Mouse (Mus musculus) neural tube, embryonic 11.5 days (tissue): Measurements from ENCODE around the gene Igll1. TPM values are rescaled to one million over a fixed set of nuclear protein-coding genes. Genes with fewer than 3 reads are reported as not detected.

ENCODE experiments used
- ATAC-seq: fragments of 200-750 bp; cut with Nextera tagmentation; 2 replicates; pipeline ENCODE4 v1.8.0; 2017; ENCODE audit warnings: moderate number of reproducible peaks, mild to moderate bottlenecking, moderate TSS enrichment, moderate library complexity; ENCODE audit not compliant: insufficient read depth, low FRiP score, low TSS enrichment
- DNase-seq: peaks from one replicate; pipeline ENCODE4 v3.0.0-alpha.2; 2015; ENCODE audit warnings: low spot score
- H3K27ac ChIP-seq: fragments of 300-500 bp; sonication (generic); 2 replicates; pipeline ENCODE4 v1.5.1; 2014; ENCODE audit warnings: low read depth, mild to moderate bottlenecking, low read length
- H3K27me3 ChIP-seq: fragments of 300-500 bp; sonication (generic); 2 replicates; pipeline ENCODE4 v1.6.1; 2014; ENCODE audit warnings: mild to moderate bottlenecking, low read length, mixed read lengths; ENCODE audit not compliant: control insufficient read depth, insufficient read depth
- H3K36me3 ChIP-seq: fragments of 300-500 bp; sonication (generic); 2 replicates; pipeline ENCODE4 v1.6.1; 2014; ENCODE audit warnings: mild to moderate bottlenecking, low read length, moderate library complexity, mixed read lengths; ENCODE audit not compliant: control insufficient read depth, insufficient read depth
- H3K4me1 ChIP-seq: fragments of 300-500 bp; sonication (generic); 2 replicates; pipeline ENCODE4 v1.6.1; 2014; ENCODE audit warnings: low read length, mixed read lengths; ENCODE audit not compliant: control insufficient read depth, insufficient read depth
- H3K4me2 ChIP-seq: fragments of 300-500 bp; sonication (generic); 2 replicates; pipeline ENCODE4 v1.6.1; 2014; ENCODE audit warnings: low read depth, mild to moderate bottlenecking, moderate library complexity
- H3K4me3 ChIP-seq: fragments of 300-500 bp; sonication (generic); 2 replicates; pipeline ENCODE4 v1.5.1; 2014; ENCODE audit warnings: low read depth, low read length
- H3K9ac ChIP-seq: fragments of 300-500 bp; sonication (generic); 2 replicates; pipeline ENCODE4 v1.6.1; 2014; ENCODE audit warnings: mild to moderate bottlenecking, low read length
- H3K9me3 ChIP-seq: fragments of 300-500 bp; sonication (generic); 2 replicates; pipeline ENCODE4 v1.6.1; 2016; ENCODE audit warnings: low read length; ENCODE audit not compliant: control insufficient read depth
- WGBS: fragments of 180-500 bp; shearing (Covaris S2); extraction: QIAGEN DNeasy Blood & Tissue Kit; methylation state at CpG from one replicate; pipeline ENCODE4 v1.1.7; 2014; 5-methylcytosine and 5-hydroxymethylcytosine counted together
- polyA plus RNA-seq: library from polyadenylated mRNA; unstranded; fragments of >200 nt; fragmentation: Nextera tagmentation; extraction: Ambion mirVana; gene quantifications from 2 replicates; pipeline ENCODE4 v1.2.1, GENCODE M21; 2014

Igll1 gene
- polyA plus RNA-seq, result not detected in 2 replicates

DNA sequence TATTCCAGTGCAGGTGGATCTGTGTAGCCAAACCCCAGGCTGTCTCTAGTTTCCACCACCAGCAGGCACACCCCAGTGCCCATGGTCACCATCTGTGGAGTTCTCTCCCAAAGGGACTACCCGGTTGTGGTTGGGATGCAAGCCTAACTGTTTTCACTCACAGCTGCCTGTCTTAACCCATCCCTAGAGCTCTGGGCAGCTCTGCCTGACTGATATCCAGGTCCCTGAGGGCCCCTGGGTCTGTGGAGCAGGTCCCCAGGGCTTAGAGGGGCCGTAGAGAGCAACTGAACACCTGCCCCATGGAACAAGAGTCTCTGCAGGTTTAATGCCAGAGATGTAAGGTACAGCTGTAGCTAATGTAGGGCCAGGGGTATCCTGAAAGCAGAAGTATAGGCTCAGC is at the start of gene Igll1:
Gene Igll1, minus strand, starts transcription at position 8 of the 400 bp plus-strand sequence.
- no peak within 1 kb of the TSS for H3K27ac ChIP-seq
- no peaks in the 10 kb centered on the region for H3K9me3 ChIP-seq
- no peak within 1 kb of the TSS for H3K4me2 ChIP-seq
- WGBS, result 86% methylated on average over 2 of the region's 2 CpGs
- H3K4me3 ChIP-seq, result no peak within 1 kb of the TSS
- no peaks in the 10 kb centered on the region for H3K36me3 ChIP-seq
- H3K27me3 ChIP-seq, result no peaks in the 10 kb centered on the region
- ATAC-seq (no peak), DNase-seq (no peak)
- H3K9ac ChIP-seq, result no peak within 1 kb of the TSS
- H3K4me1 ChIP-seq, result no peaks in the 10 kb centered on the region

DNA sequence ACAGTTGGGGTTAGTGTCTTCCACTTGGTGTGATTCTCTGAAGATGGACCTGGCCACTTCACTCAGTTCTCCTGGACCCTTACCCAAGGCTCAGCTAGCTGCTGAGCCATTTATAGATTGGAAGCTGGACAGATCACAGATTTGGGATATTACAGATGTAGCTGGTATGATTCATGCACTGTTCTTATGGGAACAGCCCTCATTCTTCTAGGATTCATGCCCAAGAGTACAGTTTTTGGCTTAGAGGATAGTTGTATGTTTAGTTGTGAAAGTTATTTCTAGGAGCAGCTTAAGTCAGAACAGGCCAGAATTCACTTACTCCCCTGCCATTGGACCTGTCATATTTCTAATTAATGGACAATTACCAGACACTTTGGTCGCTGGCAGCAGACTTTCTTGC is 49.7 kb upstream of the Igll1 start:
- 77% methylated on average over 1 of the region's 1 CpGs for WGBS
- Histone ChIP-seq H3K9me3 (no peaks in the 10 kb centered on the region), H3K4me3 (no peak overlapping the region), H3K36me3 (peaks cover 13% of the 10 kb centered on the region), H3K27ac (no peak overlapping the region), H3K27me3 (no peaks in the 10 kb centered on the region), H3K9ac (no peak overlapping the region), H3K4me1 (no peaks in the 10 kb centered on the region; the same call in 1 of the 2 replicates), H3K4me2 (no peak overlapping the region)
- DNase-seq, result no peak
- ATAC-seq, result no peak

DNA sequence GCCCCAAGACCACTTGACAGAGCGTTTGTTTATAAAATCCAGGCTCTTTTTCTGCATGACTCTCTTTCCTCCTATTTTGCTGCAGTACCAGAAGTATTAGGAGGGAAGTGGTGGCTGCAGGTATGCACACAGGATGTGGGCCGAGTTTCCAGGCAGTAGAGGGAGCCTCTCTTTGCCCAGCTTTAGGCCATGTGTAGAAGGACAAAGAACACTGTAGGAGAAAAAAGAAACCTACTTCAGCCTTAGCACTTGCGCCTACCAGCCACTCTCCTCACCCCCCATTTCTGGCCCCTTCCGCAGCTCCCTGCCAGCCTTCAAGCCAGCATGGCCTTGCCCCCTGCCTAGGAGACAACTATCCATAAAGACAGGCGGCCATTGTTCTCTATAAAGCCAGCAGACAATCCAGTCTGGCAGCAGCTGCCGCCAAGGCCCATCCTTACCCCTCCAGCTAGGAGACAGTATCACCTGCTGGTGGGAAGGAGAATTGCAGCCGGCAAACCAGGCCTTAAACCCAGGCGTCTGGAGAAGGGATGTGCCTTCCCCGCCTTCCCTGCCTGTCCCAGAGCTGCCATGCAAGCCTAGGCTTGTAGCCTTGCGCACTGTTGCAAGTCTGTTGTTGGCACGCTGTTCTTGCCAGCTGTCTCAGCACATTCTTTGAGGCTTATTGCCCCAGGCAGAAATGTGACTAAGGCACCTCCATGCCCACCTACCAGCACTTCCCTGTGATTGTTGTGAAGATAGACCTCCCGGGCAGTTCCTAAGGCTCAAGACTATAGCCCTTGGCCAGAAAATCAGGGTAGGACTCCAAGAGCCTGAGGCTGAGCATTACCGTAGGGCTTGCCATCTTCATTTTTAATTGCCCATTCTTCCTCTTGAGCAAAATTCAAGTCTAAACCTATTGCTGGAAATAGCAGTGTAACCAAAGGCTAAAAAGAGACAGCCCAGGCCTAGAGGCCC is 48.1 kb upstream of the Igll1 start:
- Histone ChIP-seq H3K4me1 (no peaks in the 10 kb centered on the region; the same call in 1 of the 2 replicates), H3K36me3 (peaks cover 4% of the 10 kb centered on the region; the same call in 1 of the 2 replicates), H3K4me3 (no peak overlapping the region), H3K9me3 (no peaks in the 10 kb centered on the region), H3K27ac (peak overlapping the region; percentile 80), H3K9ac (peak overlapping the region; percentile 33; the same call in 1 of the 2 replicates), H3K4me2 (no peak overlapping the region), H3K27me3 (no peaks in the 10 kb centered on the region)
- DNase-seq, result peak; percentile 88
- 35% methylated on average over 13 of the region's 13 CpGs for WGBS
- peak; percentile 98 for ATAC-seq

DNA sequence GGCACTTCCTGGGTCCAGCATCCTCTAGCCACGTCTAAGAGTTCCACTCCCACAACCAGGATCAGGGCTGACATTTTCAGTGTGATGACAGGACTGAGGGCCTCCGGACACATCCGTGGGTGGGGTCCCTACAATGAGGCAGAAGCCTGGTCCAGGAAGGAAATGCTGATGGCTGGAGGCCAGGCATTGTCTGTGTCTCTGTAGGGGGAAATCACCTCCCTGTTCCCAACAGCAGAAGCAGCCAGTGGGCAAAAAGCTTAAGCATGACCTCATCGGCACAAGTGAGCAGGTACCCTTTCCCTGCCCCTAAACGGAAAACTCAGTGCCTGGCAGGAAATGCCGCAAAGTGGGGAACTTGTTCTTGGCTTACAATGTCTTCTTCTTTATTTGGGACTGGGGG is 44.0 kb upstream of the Igll1 start:
- H3K4me2 ChIP-seq, result no peak overlapping the region
- no peaks in the 10 kb centered on the region for H3K9me3 ChIP-seq
- no peaks in the 10 kb centered on the region; the same call in 1 of the 2 replicates for H3K4me1 ChIP-seq
- H3K27ac ChIP-seq, result no peak overlapping the region
- H3K4me3 ChIP-seq, result no peak overlapping the region
- no peaks in the 10 kb centered on the region for H3K27me3 ChIP-seq
- DNase-seq (no peak), ATAC-seq (no peak)
- peaks cover 8% of the 10 kb centered on the region for H3K36me3 ChIP-seq
- H3K9ac ChIP-seq, result no peak overlapping the region
- 89% methylated on average over 6 of the region's 6 CpGs for WGBS

DNA sequence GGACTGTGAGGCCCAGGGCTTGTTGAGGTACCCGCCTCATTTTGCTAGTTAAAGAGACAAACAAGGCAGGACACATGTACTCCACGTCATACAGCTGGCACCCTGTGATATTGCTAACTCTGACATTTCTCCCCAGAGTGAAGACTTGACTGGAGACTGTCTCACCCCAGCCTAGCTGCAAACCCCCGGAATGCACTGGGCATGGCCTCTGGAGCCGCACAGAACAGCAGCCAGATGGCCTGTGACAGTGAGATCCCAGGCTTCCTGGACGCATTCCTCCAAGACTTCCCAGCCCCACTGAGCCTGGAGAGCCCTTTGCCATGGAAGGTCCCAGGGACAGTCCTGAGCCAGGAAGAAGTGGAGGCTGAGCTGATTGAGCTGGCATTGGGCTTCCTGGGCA is 39.4 kb upstream of the Igll1 start:
- no peaks in the 10 kb centered on the region for H3K4me1 ChIP-seq
- peaks cover 4% of the 10 kb centered on the region; the same call in 1 of the 2 replicates for H3K36me3 ChIP-seq
- 0 out of 2 replicates have a peak overlapping the region, but pooled peaks have one; percentile 4 for H3K27ac ChIP-seq
- no peak overlapping the region for H3K4me2 ChIP-seq
- DNase-seq, result no peak
- H3K27me3 ChIP-seq, result no peaks in the 10 kb centered on the region
- H3K9ac ChIP-seq, result no peak overlapping the region
- 87% methylated on average over 5 of the region's 5 CpGs for WGBS
- ATAC-seq, result no peak
- H3K4me3 ChIP-seq, result no peak overlapping the region
- H3K9me3 ChIP-seq, result no peaks in the 10 kb centered on the region

DNA sequence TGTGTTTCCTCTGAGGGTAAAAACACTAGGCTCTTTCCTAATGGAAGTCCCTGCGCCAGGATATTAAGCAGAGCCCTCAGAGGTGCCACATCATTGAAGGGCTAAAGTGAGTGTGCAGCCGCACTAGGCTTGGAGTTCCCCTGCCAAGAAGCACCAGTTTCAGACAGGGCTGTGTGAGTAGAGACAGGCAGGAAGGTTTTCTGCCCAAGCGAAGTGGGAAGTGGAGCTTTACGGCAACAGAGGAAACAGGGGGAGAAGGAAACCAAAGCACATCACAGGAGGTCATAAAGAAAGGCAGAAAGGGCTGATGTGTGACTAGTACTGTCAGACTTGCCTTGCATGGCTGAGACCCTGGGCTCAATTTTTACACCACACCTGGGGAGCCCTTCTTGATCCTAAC is 38.5 kb upstream of the Igll1 start:
- no peaks in the 10 kb centered on the region for H3K9me3 ChIP-seq
- H3K36me3 ChIP-seq, result peaks cover 4% of the 10 kb centered on the region; the same call in 1 of the 2 replicates
- WGBS, result 86% methylated on average over 4 of the region's 4 CpGs
- H3K27ac ChIP-seq, result no peak overlapping the region
- no peak overlapping the region for H3K4me2 ChIP-seq
- H3K9ac ChIP-seq, result no peak overlapping the region
- no peak overlapping the region for H3K4me3 ChIP-seq
- ATAC-seq (no peak), DNase-seq (no peak)
- no peaks in the 10 kb centered on the region for H3K27me3 ChIP-seq
- no peaks in the 10 kb centered on the region for H3K4me1 ChIP-seq

DNA sequence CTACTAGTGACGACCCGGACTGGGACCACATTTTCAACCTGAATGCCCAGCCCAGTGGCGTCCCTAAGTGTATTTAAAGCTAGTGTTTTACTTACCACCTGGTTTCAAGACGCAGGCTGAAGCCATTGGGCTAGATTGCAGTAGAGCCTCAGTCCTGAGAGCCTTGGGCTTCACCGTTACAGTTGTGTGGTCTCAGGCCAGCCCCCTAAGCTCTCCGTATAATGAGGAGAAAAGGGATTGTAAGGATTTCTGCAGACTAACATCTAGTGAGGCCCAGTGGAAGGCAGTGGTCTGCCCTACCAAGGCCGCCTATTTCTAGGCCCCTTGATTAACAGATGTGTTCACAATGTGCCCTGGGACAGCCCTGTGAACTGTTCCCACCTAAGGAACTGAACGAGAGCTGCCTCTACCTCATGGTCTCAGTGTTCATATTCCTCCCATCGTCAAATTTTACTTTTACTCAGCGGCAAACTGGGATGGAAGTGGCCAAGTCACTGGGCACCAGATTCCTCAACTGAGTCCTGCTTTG is 33.3 kb upstream of the Igll1 start:
- H3K27me3 ChIP-seq, result no peaks in the 10 kb centered on the region
- H3K4me2 ChIP-seq, result peak overlapping the region; percentile 69
- peak overlapping the region; percentile 53 for H3K9ac ChIP-seq
- peak overlapping the region; percentile 41 for H3K4me3 ChIP-seq
- DNase-seq (no peak), ATAC-seq (no peak)
- no peaks in the 10 kb centered on the region for H3K4me1 ChIP-seq
- no peaks in the 10 kb centered on the region for H3K9me3 ChIP-seq
- H3K27ac ChIP-seq, result no peak overlapping the region
- 34% methylated on average over 10 of the region's 10 CpGs for WGBS
- H3K36me3 ChIP-seq, result no peaks in the 10 kb centered on the region

DNA sequence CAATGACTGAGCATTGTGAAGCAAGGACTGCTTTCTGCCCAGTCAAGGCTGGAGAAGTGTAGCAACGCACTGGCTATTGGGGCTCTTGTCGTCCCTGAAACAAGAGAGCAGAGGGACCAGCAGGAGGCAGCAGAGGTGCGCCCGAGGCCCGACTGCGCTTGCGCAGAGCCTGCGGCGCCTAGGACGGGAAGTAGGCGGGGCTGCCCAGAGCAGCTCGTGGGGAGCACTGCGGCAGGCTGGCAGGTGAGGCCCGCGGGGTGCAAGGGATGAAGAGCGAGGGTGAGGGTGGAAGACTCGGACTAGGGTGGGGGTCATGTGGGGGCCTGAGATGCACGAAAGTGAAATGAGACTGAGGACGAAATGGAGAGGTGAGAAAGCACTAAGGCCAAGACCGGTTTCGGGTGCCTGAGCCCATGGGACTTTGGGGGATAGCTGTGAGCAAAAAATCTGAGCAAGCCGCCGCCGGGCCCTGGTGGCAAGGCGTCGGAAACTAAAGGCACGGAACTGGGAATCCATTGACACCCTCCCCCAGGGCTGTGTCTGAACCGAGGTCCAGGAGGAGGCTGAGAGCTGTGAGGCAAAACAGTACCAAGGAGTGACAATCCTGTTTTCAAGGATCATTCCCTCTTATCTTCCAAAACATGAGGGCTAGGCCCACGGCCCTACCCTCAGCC is 32.7 kb upstream of the Igll1 start, which contains the start of gene Ppm1f:
Gene Ppm1f, plus strand, starts transcription at position 88 of the 674 bp plus-strand sequence.
- under 1% methylated on average over 29 of the region's 29 CpGs for WGBS
- ATAC-seq, result peak; percentile 90

More for the DNA sequence above, 32.7 kb upstream of the Igll1 start, which contains the start of gene Ppm1f:
- Histone ChIP-seq H3K4me2 (peak within 1 kb of the TSS; percentile 69), H3K27me3 (no peaks in the 10 kb centered on the region), H3K27ac (no peak within 1 kb of the TSS), H3K9ac (peak within 1 kb of the TSS; percentile 53), H3K4me1 (no peaks in the 10 kb centered on the region), H3K4me3 (peak within 1 kb of the TSS; percentile 41), H3K36me3 (no peaks in the 10 kb centered on the region), H3K9me3 (no peaks in the 10 kb centered on the region)
- DNase-seq, result peak; percentile 97
